Mouse (Mus musculus): ENCODE data around the gene Sh3pxd2a. TPM values are rescaled to one million over a fixed set of nuclear protein-coding genes. Genes with fewer than 3 reads are reported as not detected.

The Sh3pxd2a gene
- total and polyA plus RNA-seq, 3 experiments: 1.3 to 4.6 (median 3.2) TPM

GRCm38 (mm10) chr19:47282050-47282454 is 182.1 kb downstream of the Sh3pxd2a start:
- no peak for DNase-seq (ENCODE audit: extremely low read depth)
- Histone ChIP-seq H3K4me3 (replicated peaks in 1 of 3; ENCODE audit: low read depth in 2 of 3, low read length in 2 of 3, poor library complexity in 1 of 3) (no peak overlapping the region), H3K79me2 (replicated peaks; ENCODE audit: control insufficient read depth, extremely low read depth, insufficient read depth, poor library complexity, severe bottlenecking) (no peaks in the 10 kb centered on the region), H3K9me3 (replicated peaks; ENCODE audit: low read length) (no peaks in the 10 kb centered on the region), H3K4me2 (ENCODE audit: insufficient read depth, low read depth, poor library complexity, severe bottlenecking) (no peak overlapping the region), H3K27me3 (replicated peaks) (no peaks in the 10 kb centered on the region), H3K4me1 (ENCODE audit: control insufficient read depth in 1 of 2, insufficient read depth in 2 of 2) (no peaks in the 10 kb centered on the region), H3K9ac (ENCODE audit: insufficient read depth, low read depth) (no peak overlapping the region), H3K27ac (ENCODE audit: insufficient read depth, low read depth) (no peak overlapping the region), H3K36me3 (replicated peaks in 1 of 2; ENCODE audit: control insufficient read depth in 1 of 2, insufficient read depth in 1 of 2, low read length in 1 of 2) (peaks cover 0 to 81% of the 10 kb centered on the region in 2 experiments)
- in situ Hi-C loops (cut with MboI; ENCODE audit: low pct_ligation_motif_present, low pct_unique_long_range_greater_than_20kb, low sequenced_read_pairs) (no loop called here), dilution Hi-C loops (cut with MboI; ENCODE audit: extremely low pct_ligation_motif_present, extremely low pct_unique_long_range_greater_than_20kb, low sequenced_read_pairs) (no loop called here)
- TF ChIP-seq ZNF384 (IDR thresholded peaks at IDR 0.05; ENCODE audit: low read depth, low read length) (no peak), SIN3A (IDR thresholded peaks at IDR 0.05; ENCODE audit: low read length) (no peak), POLR2A (IDR thresholded peaks at IDR 0.05; ENCODE audit: low read depth, low read length) (no peak), KAT2A (IDR thresholded peaks at IDR 0.05; ENCODE audit: insufficient replicate concordance, low read length) (no peak), MAZ (IDR thresholded peaks at IDR 0.05; ENCODE audit: low read depth, low read length) (no peak), ZMIZ1 (IDR thresholded peaks at IDR 0.05; ENCODE audit: low read depth, low read length) (no peak), MAFK (IDR thresholded peaks at IDR 0.05; ENCODE audit: insufficient replicate concordance, low read length) (no peak), NRF1 (IDR thresholded peaks at IDR 0.05; ENCODE audit: low read depth, low read length) (no peak), JUND (conservative IDR thresholded peaks at IDR 0.05; ENCODE audit: low read depth, low read length) (no peak), MYC (IDR thresholded peaks at IDR 0.05; ENCODE audit: low read depth, low read length) (no peak), RAD21 (IDR thresholded peaks at IDR 0.05; ENCODE audit: low read depth, low read length) (no peak), UBTF (IDR thresholded peaks at IDR 0.05; ENCODE audit: low read depth, low read length) (no peak), NELFE (IDR thresholded peaks at IDR 0.05; ENCODE audit: low read depth, low read length) (no peak), E2F4 (IDR thresholded peaks at IDR 0.05; ENCODE audit: insufficient replicate concordance, low read depth, low read length) (no peak)

- Histone ChIP-seq H3K4me1 (ENCODE audit: control insufficient read depth in 1 of 2, insufficient read depth in 2 of 2) (no peaks in the 10 kb centered on the region), H3K9me3 (replicated peaks; ENCODE audit: low read length) (no peaks in the 10 kb centered on the region), H3K36me3 (replicated peaks in 1 of 2; ENCODE audit: control insufficient read depth in 1 of 2, insufficient read depth in 1 of 2, low read length in 1 of 2) (peaks cover 0 to 80% of the 10 kb centered on the region in 2 experiments), H3K79me2 (replicated peaks; ENCODE audit: control insufficient read depth, extremely low read depth, insufficient read depth, poor library complexity, severe bottlenecking) (no peaks in the 10 kb centered on the region), H3K27me3 (replicated peaks) (no peaks in the 10 kb centered on the region), H3K4me2 (ENCODE audit: insufficient read depth, low read depth, poor library complexity, severe bottlenecking) (no peak overlapping the region), H3K9ac (ENCODE audit: insufficient read depth, low read depth) (no peak overlapping the region), H3K27ac (ENCODE audit: insufficient read depth, low read depth) (no peak overlapping the region), H3K4me3 (replicated peaks in 1 of 3; ENCODE audit: low read depth in 2 of 3, low read length in 2 of 3, poor library complexity in 1 of 3) (no peak overlapping the region)
- dilution Hi-C loops (cut with MboI; ENCODE audit: extremely low pct_ligation_motif_present, extremely low pct_unique_long_range_greater_than_20kb, low sequenced_read_pairs) (no loop called here), in situ Hi-C loops (cut with MboI; ENCODE audit: low pct_ligation_motif_present, low pct_unique_long_range_greater_than_20kb, low sequenced_read_pairs) (no loop called here)
- no peak for DNase-seq (ENCODE audit: extremely low read depth)
- no peak for TF ChIP-seq MYC (IDR thresholded peaks at IDR 0.05; ENCODE audit: low read depth, low read length)
- no peak for TF ChIP-seq CHD1 (IDR thresholded peaks at IDR 0.05; ENCODE audit: low read depth, low read length)
- TF ChIP-seq POLR2AphosphoS2 (IDR thresholded peaks at IDR 0.05; ENCODE audit: low read depth, low read length): no peak
- no peak for TF ChIP-seq ZNF384 (IDR thresholded peaks at IDR 0.05; ENCODE audit: low read depth, low read length)
- TF ChIP-seq KAT2A (IDR thresholded peaks at IDR 0.05; ENCODE audit: insufficient replicate concordance, low read length): no peak
- TF ChIP-seq CHD2 (IDR thresholded peaks at IDR 0.05; ENCODE audit: low read length): no peak
- TF ChIP-seq ZMIZ1 (IDR thresholded peaks at IDR 0.05; ENCODE audit: low read depth, low read length): no peak
These were observed 183.3 kb downstream of the Sh3pxd2a start for GRCm38 (mm10) chr19:47280894-47281293.

All from CH12.LX (cell line).